1 mouse cellular context compared by ENCODE assay signal in the genomic region with DNA sequence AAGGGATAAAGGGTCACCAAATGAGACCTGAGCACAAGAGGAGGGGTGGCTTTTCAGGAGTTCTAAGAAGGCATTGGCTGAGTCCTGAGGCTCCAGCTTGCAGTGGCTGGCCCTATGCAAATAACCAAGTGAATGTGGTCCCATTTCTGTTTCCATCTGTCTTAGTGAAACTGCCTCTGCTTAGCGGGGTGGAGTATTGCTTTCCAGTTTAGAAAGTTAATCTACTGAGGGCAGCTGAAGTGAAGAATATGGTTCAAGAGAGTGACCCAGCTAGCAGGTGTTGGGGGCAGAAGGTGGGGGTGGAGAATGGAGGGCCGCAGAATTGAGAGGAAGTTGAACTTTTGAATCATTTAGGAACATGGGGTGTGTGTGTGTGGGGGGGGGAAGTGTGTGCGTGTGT.
TF ChIP-seq lines count a peak whose summit lies in the region.

No protein-coding gene starts in this region.

TF ChIP-seq in CH12.LX, 34 proteins besides CTCF, POLR2A, EP300 and RAD21 (continued from another document):
- 0 out of 2 replicates have a peak, but pooled peaks have one; percentile 28 for TF ChIP-seq MXI1 (IDR thresholded peaks at IDR 0.05; ENCODE audit: low read depth, low read length)
- 0 out of 2 replicates have a peak, but pooled peaks have one; percentile 26 for TF ChIP-seq MAX (IDR thresholded peaks at IDR 0.05; ENCODE audit: low read length)
- no peak for TF ChIP-seq KAT2A (IDR thresholded peaks at IDR 0.05; ENCODE audit: insufficient replicate concordance, low read length)
- peak; percentile 94; the same call in 1 of the 2 replicates for TF ChIP-seq RCOR1 (conservative IDR thresholded peaks at IDR 0.05; ENCODE audit: low read depth, low read length)
- TF ChIP-seq CHD1 (IDR thresholded peaks at IDR 0.05; ENCODE audit: low read depth, low read length): 0 out of 2 replicates have a peak, but pooled peaks have one; percentile 56
- peak; percentile 26; the same call in 1 of the 2 replicates for TF ChIP-seq ELF1 (IDR thresholded peaks at IDR 0.05; ENCODE audit: low read depth, low read length)
- no peak; the same call in 1 of the 2 replicates for TF ChIP-seq JUND (conservative IDR thresholded peaks at IDR 0.05; ENCODE audit: low read depth, low read length)
- no peak for TF ChIP-seq HCFC1 (IDR thresholded peaks at IDR 0.05; ENCODE audit: low read depth, low read length)
- TF ChIP-seq ETS1 (conservative IDR thresholded peaks at IDR 0.05; ENCODE audit: low read depth, low read length): peak; percentile 77
